Mouse (Mus musculus) olfactory bulb, adult 2 months (tissue): ENCODE data around the gene Lrrc8d.

Source experiments
- CTCF ChIP-seq: fragments of 200-500 bp; IDR thresholded peaks from 2 replicates; pipeline ENCODE4 v1.5.1; 2012; ENCODE audit warnings: low read depth, mild to moderate bottlenecking, low read length, moderate library complexity; ENCODE audit not compliant: insufficient read depth
- POLR2A ChIP-seq: fragments of 200-500 bp; IDR thresholded peaks from 2 replicates; pipeline ENCODE4 v1.6.1; 2012; ENCODE audit warnings: mild to moderate bottlenecking, low read depth, low read length, moderate library complexity; ENCODE audit not compliant: insufficient read depth

DNA sequence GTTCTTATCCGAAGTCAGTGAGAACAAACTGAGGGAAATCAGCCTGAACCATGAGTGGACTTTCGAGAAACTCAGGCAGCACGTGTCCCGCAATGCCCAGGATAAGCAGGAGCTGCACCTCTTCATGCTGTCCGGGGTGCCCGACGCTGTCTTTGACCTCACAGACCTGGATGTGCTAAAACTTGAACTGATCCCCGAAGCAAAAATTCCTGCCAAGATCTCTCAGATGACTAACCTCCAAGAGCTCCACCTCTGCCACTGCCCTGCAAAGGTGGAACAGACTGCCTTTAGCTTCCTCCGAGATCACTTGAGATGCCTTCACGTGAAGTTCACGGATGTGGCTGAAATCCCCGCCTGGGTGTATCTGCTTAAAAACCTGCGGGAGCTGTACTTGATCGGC is 113.3 kb downstream of the Lrrc8d start:
- TF ChIP-seq CTCF (no peak), POLR2A (no peak)
